Comparison of ENCODE assay signal across 8 mouse cellular contexts in the genomic region with DNA sequence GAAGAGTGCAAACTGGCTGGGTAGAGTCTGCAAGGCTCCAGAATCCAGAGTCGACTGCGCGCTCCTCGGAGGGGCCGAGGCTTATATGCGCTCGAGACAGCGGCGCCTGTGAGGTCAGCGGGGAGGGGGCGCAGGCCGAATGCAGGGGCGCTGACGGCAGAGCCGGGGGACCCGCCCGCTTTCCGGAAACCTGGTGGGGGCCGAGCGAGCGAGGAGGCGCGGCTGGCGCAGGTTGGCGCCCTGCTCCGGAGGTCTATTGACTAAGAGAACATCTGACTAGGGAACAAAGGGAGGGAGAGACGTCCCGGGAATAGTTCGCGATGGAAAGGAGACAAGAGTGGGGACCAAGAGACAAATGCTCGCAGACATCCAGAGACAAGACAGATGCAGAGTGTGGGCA. TPM values are rescaled to one million over a fixed set of nuclear protein-coding genes. Genes with fewer than 3 reads are reported as not detected.
DNase-seq lines count a peak whose midpoint lies in the region; ATAC-seq and TF ChIP-seq lines count a peak whose summit lies in the region.

A gene (minus strand): TSS at position 60 of the 400 bp plus-strand sequence.

- under 1% methylated on average over 31 of the region's 31 CpGs for WGBS in lung, embryonic 15.5 days
- 1% methylated on average over 31 of the region's 31 CpGs for WGBS in forebrain, embryonic 11.5 days
- whole genome bisulfite sequencing in limb, embryonic 14.5 days, result 2% methylated on average over 31 of the region's 31 CpGs
- under 1% methylated on average over 31 of the region's 31 CpGs for WGBS in stomach, embryonic 15.5 days

- TF ChIP-seq CTCF in layer of hippocampus, adult 2 months (conservative IDR thresholded peaks at IDR 0.05), result no peak

- H3K36me3 ChIP-seq in lung, embryonic 15.5 days, result no peaks in the 10 kb centered on the region
- no peaks in the 10 kb centered on the region for H3K36me3 ChIP-seq in forebrain, embryonic 11.5 days (ENCODE audit: control insufficient read depth, insufficient read depth, low read length)
- H3K36me3 ChIP-seq in limb, embryonic 14.5 days (ENCODE audit: control insufficient read depth, insufficient read depth, low read length), result no peaks in the 10 kb centered on the region
- no peaks in the 10 kb centered on the region for H3K36me3 ChIP-seq in stomach, embryonic 15.5 days

- H3K9ac ChIP-seq in lung, embryonic 15.5 days, result 0 out of 2 replicates have a peak within 1 kb of the TSS, but pooled peaks have one; percentile 20
- H3K9ac ChIP-seq in forebrain, embryonic 11.5 days (ENCODE audit: low read length), result peak within 1 kb of the TSS; percentile 45; the same call in 1 of the 2 replicates
- peak within 1 kb of the TSS; percentile 39 for H3K9ac ChIP-seq in limb, embryonic 14.5 days (ENCODE audit: low read depth, low read length, severe bottlenecking)
- H3K9ac ChIP-seq in stomach, embryonic 15.5 days, result no peak within 1 kb of the TSS

- DNase-seq in lung, postnatal 36 days, result no peak
- DNase-seq in forebrain, embryonic 11.5 days (ENCODE audit: low spot score), result peak; percentile 63
- DNase-seq in limb, embryonic 14.5 days (ENCODE audit: low spot score), result no peak
- no peak for DNase-seq in left cerebral cortex, adult 18-20 months (ENCODE audit: low spot score in 2 of 2)
- DNase-seq in layer of hippocampus, adult 2 months (ENCODE audit: low spot score in 2 of 2), result no peak
- no peak for DNase-seq in MN1 (ENCODE audit: low spot score)

- peaks cover 48% of the 10 kb centered on the region for H3K27me3 ChIP-seq in lung, embryonic 15.5 days
- peaks cover 26% of the 10 kb centered on the region for H3K27me3 ChIP-seq in forebrain, embryonic 11.5 days (ENCODE audit: control insufficient read depth, insufficient read depth, low read length)
- peaks cover 35% of the 10 kb centered on the region for H3K27me3 ChIP-seq in limb, embryonic 14.5 days (ENCODE audit: control insufficient read depth, insufficient read depth, low read length)
- H3K27me3 ChIP-seq in stomach, embryonic 15.5 days (replicated peaks), result peaks cover 26% of the 10 kb centered on the region

- H3K4me2 ChIP-seq in lung, embryonic 15.5 days, result peak within 1 kb of the TSS; percentile 55
- H3K4me2 ChIP-seq in forebrain, embryonic 11.5 days (ENCODE audit: low read depth, low read length, severe bottlenecking), result peak within 1 kb of the TSS; percentile 60
- H3K4me2 ChIP-seq in limb, embryonic 14.5 days (replicated peaks; ENCODE audit: low read depth, low read length, severe bottlenecking), result peak within 1 kb of the TSS; percentile 53
- H3K4me2 ChIP-seq in stomach, embryonic 15.5 days, result peak within 1 kb of the TSS; percentile 61

- no peak for TF ChIP-seq POLR2A in limb, embryonic 14.5 days (IDR thresholded peaks at IDR 0.05; ENCODE audit: borderline replicate concordance, extremely low read depth, insufficient read depth, insufficient read length)

- no peak within 1 kb of the TSS for H3K27ac ChIP-seq in lung, embryonic 15.5 days
- no peak within 1 kb of the TSS for H3K27ac ChIP-seq in forebrain, embryonic 11.5 days (ENCODE audit: low read depth, low read length)
- H3K27ac ChIP-seq in limb, embryonic 14.5 days (replicated peaks; ENCODE audit: low read depth, low read length), result no peak within 1 kb of the TSS
- no peak within 1 kb of the TSS for H3K27ac ChIP-seq in stomach, embryonic 15.5 days
- H3K27ac ChIP-seq in layer of hippocampus, adult 2 months, result no peak within 1 kb of the TSS

- H3K4me3 ChIP-seq in lung, embryonic 15.5 days, result peak within 1 kb of the TSS; percentile 30
- peak within 1 kb of the TSS; percentile 25 for H3K4me3 ChIP-seq in forebrain, embryonic 11.5 days (ENCODE audit: low read depth, low read length)
- peak within 1 kb of the TSS; percentile 24 for H3K4me3 ChIP-seq in limb, embryonic 14.5 days (replicated peaks; ENCODE audit: low read length)
- peak within 1 kb of the TSS; percentile 31 for H3K4me3 ChIP-seq in stomach, embryonic 15.5 days (replicated peaks)
- no peak within 1 kb of the TSS for H3K4me3 ChIP-seq in layer of hippocampus, adult 2 months

- no peak for ATAC-seq in lung, embryonic 15.5 days (ENCODE audit: borderline replicate concordance, extremely low read depth, low FRiP score, low TSS enrichment)
- ATAC-seq in forebrain, embryonic 11.5 days (replicated peaks; ENCODE audit: low FRiP score), result no peak
- ATAC-seq in limb, embryonic 14.5 days (ENCODE audit: low FRiP score, low read depth), result no peak
- no peak for ATAC-seq in stomach, embryonic 15.5 days (ENCODE audit: insufficient read depth, low FRiP score, low read depth)

- no peaks in the 10 kb centered on the region for H3K9me3 ChIP-seq in lung, embryonic 15.5 days
- H3K9me3 ChIP-seq in forebrain, embryonic 11.5 days (ENCODE audit: control insufficient read depth, low read length), result no peaks in the 10 kb centered on the region
- H3K9me3 ChIP-seq in limb, embryonic 14.5 days (ENCODE audit: control insufficient read depth, low read length), result no peaks in the 10 kb centered on the region
- no peaks in the 10 kb centered on the region for H3K9me3 ChIP-seq in stomach, embryonic 15.5 days

- H3K4me1 ChIP-seq in lung, embryonic 15.5 days, result peaks cover 7% of the 10 kb centered on the region; the same call in 1 of the 2 replicates
- H3K4me1 ChIP-seq in forebrain, embryonic 11.5 days (replicated peaks; ENCODE audit: control insufficient read depth, insufficient read depth, low read length), result peaks cover 7% of the 10 kb centered on the region; the same call in 1 of the 2 replicates
- H3K4me1 ChIP-seq in limb, embryonic 14.5 days (ENCODE audit: control insufficient read depth, insufficient read depth, low read length), result 0 out of 2 replicates have a peak, but pooled peaks cover 3% of the 10 kb centered on the region
- H3K4me1 ChIP-seq in stomach, embryonic 15.5 days, result no peaks in the 10 kb centered on the region

RNA-seq across cellular contexts. Expression of the gene that starts here (rescaled TPM):
- 0.38 and 0.39 TPM in 2 replicates for polyA plus RNA-seq in lung, embryonic 15.5 days (2015; fragmentation: Nextera tagmentation; extraction: Ambion mirVana)
- 1.0 and 1.2 TPM in 2 replicates for polyA plus RNA-seq in forebrain, embryonic 11.5 days (2014; fragmentation: Nextera tagmentation; extraction: Ambion mirVana)
- polyA plus RNA-seq in limb, embryonic 14.5 days (2012; rRNA removed), result 0.18 and 0.28 TPM in 2 replicates
- polyA plus RNA-seq in limb, embryonic 14.5 days (2014; fragmentation: Nextera tagmentation; extraction: Ambion mirVana), result not detected in 2 replicates
- polyA plus RNA-seq in stomach, embryonic 15.5 days (2015; fragmentation: Nextera tagmentation; extraction: Ambion mirVana), result 0.98 and 1.3 TPM in 2 replicates
- 10 to 100 TPM in 1 of 2 experiments, 1 to 10 TPM in 1; 5.8 to 11.2 TPM for total RNA-seq in left cerebral cortex, adult 18-20 months (2021)
- total RNA-seq in layer of hippocampus, adult 2 months (2021), result 1 to 10 TPM; 1.3 to 2.2 TPM
